Mouse (Mus musculus) CH12.LX (cell line): ENCODE results near the gene Cd101.

Source experiments
- CHD2 ChIP-seq: IDR thresholded peaks from 2 replicates; pipeline ENCODE4 v1.6.1; 2011; ENCODE audit warnings: low read length, improper control_type of control experiment
- CTCF ChIP-seq, 2 experiments: IDR thresholded peaks in 1 of 2; conservative IDR thresholded peaks in 1 of 2; 2 replicates each; pipeline ENCODE4 v1.5.1; 2011 to 2012; ENCODE audit warnings: low read depth in 2 of 2, low read length in 2 of 2, improper control_type of control experiment in 1 of 2, inconsistent platforms in 1 of 2, mild to moderate bottlenecking in 1 of 2, moderate library complexity in 1 of 2
- GABPA ChIP-seq: IDR thresholded peaks from 2 replicates; pipeline ENCODE4 v1.6.1; 2012; ENCODE audit warnings: low read depth, low read length, improper control_type of control experiment, inconsistent platforms; ENCODE audit not compliant: insufficient replicate concordance
- MXI1 ChIP-seq: IDR thresholded peaks from 2 replicates; pipeline ENCODE4 v1.6.1; 2011; ENCODE audit warnings: mild to moderate bottlenecking, low read depth, low read length, improper control_type of control experiment
- PAX5 ChIP-seq: IDR thresholded peaks from 2 replicates; pipeline ENCODE4 v1.6.1; 2012; ENCODE audit warnings: low read length, inconsistent platforms, mixed read lengths
- POLR2A ChIP-seq: IDR thresholded peaks from 2 replicates; pipeline ENCODE4 v1.6.1; 2011; ENCODE audit warnings: low read depth, mild to moderate bottlenecking, improper control_type of control experiment, low read length
- ZC3H11A ChIP-seq: IDR thresholded peaks from 2 replicates; pipeline ENCODE4 v1.6.1; 2012; ENCODE audit warnings: low read depth, mild to moderate bottlenecking, inconsistent platforms, low read length, improper control_type of control experiment

GRCm38 (mm10) chr3:101012597-101012996 is 16.8 kb downstream of the Cd101 start:
- no peak for TF ChIP-seq CTCF (conservative IDR thresholded peaks at IDR 0.05 in 1 of 2, IDR thresholded peaks at IDR 0.05 in 1 of 2; ENCODE audit: low read depth in 2 of 2, low read length in 2 of 2)
- TF ChIP-seq GABPA, result no peak
- no peak for TF ChIP-seq MXI1
- no peak for TF ChIP-seq ZC3H11A
- no peak for TF ChIP-seq POLR2A
- no peak for TF ChIP-seq PAX5
- TF ChIP-seq CHD2, result no peak
